Mouse (Mus musculus): Measurements from ENCODE around the gene Cx3cr1. TPM values are rescaled to one million over a fixed set of nuclear protein-coding genes. Genes with fewer than 3 reads are reported as not detected.

Cx3cr1 gene
- total RNA-seq, 2 experiments from 2014 or later, result 28.3 to 31.6 TPM

GRCm38 (mm10) chr9:120000761-120001160 is 68.9 kb downstream of the Cx3cr1 start:
- DNase-seq (ENCODE audit: low spot score in 2 of 2), result no peak

- DNase-seq (ENCODE audit: low spot score in 2 of 2), result peak in 1 of 2 experiments; percentile 14
These were observed 70.0 kb downstream of the Cx3cr1 start for GRCm38 (mm10) chr9:119999636-120000035.

- no peak for DNase-seq (ENCODE audit: low spot score in 2 of 2)
These were observed 70.9 kb downstream of the Cx3cr1 start for GRCm38 (mm10) chr9:119998776-119999175.

DNA sequence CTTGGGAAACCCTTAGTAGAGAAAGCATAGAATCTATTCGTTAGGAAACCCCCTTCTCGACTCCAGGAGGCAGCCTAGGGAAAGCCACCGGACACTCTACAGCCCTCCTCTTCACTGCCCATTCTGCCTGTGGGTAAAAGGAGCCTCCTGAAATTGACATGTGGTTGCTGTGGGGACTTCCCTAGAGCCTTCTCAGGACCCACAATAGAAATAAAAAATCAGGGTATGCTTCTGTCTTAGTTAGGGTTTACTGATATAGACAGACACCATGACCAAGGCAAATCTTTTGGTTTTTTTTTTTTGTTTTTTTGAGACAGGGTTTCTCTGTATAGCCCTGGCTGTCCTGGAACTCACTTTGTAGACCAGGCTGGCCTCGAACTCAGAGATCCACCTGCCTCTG is 73.6 kb downstream of the Cx3cr1 start:
- DNase-seq (ENCODE audit: low spot score in 2 of 2), result no peak

- no peak for DNase-seq (ENCODE audit: low spot score in 2 of 2)
These were observed 75.5 kb downstream of the Cx3cr1 start for GRCm38 (mm10) chr9:119994207-119994606.

- DNase-seq (ENCODE audit: low spot score in 2 of 2), result no peak
These were observed 76.4 kb downstream of the Cx3cr1 start for GRCm38 (mm10) chr9:119993092-119993844.

DNA sequence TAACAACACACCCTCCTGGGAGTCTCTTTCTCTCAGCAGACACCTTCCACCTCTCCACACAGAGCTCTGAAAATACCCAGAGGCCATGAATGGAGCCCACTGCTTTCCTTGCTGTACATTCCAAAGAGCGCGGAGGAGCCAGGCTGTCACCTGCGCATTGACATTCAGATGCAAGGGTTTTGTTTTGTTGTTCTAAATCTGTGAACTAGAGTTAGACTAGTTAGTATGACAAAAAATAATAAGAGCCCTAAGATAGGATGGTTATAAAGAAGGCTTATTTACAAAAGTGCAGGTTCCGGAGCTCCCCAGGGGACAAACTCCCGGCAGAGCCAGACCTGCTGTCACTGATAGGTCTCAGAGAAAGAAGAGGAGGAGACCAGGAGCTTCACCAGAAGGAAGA is 78.4 kb downstream of the Cx3cr1 start:
- no peak for DNase-seq (ENCODE audit: low spot score in 2 of 2)

- no peak for DNase-seq (ENCODE audit: low spot score in 2 of 2)
These were observed 81.4 kb downstream of the Cx3cr1 start for GRCm38 (mm10) chr9:119988304-119988703.

DNA sequence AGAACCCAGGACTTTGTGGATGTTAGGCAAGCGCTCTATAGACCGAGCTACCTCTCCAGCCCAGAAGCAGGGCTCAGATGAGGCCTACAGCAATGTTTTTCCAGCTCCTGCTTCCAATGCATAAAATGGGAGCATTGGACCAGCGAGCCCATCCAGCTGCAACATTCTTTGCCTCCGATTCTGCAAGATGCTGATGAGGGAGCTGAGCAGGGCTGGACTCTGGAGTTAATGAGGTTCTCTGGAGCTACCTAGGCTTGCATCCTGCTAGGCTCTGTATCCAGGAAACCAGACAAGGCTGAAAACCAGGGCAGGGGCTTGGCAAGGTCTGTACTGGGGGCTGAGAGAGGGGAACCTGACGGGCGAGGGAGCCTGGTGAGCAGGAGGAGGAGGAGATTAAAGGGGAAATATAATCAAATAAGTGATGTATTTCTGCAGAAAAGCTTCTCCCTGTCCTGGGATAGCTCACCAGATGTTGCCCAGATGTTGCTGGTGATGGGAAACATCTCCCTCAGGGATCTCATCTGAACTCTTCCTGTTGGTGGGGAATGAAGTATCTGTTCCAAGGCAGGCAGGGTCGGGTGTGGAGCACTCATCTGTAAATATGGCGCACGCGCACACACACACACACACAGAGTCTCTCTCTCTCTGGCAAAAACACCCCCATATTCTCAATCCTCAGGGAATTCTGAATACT is 83.7 kb downstream of the Cx3cr1 start:
- DNase-seq (ENCODE audit: low spot score in 2 of 2), result no peak

- DNase-seq (ENCODE audit: low spot score in 2 of 2), result peak in 1 of 2 experiments; percentile 17
These were observed 85.1 kb downstream of the Cx3cr1 start, which contains the start of gene Csrnp1 for GRCm38 (mm10) chr9:119984536-119985011. Gene Csrnp1, minus strand, starts transcription at chr9:119984658.

DNA sequence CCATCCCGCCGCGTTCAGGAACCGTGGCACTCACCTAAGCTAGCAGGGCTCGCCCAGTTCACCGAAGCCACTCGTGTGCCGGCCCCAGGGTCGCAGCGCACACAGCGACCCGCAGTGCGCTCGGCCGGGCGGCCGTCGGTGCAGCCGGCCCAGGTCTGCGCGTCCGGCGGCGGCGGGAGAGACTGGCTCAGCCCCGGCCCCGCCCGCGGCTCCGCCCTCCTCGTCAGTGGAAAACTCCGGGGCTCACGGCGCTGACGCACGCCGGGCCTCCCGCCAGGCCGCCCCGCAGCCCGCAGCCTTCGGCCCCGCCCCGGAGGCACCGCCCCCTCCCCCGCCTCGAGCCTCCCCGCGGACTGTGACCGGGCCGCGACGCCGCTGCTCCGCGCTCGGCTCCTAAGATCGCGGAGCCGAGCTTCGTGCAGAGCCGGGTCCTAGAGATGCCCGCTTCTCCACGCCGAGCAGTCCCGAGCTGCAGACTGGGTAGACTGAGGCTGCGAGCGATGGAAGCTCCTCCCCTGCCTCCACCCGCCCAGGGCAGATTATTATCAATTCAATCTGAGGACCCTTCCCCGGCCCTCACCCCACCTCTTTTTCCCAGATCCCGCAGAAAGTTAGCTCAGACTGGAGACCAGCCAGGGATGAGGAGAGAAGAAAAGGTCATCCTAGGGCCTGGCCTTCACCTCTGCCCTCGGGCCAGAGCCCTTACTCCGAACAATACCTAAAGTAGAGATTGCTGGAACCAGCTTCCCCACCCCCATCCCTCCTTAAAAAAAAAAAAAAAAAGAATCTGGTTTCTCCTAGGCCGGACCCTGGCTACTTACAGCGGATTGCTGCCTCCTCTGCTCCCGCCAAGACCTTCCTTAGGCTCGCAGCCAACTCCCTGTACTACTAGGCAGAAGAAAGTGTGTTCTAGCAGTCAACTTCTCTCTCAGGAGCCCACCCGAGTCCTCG is 85.8 kb downstream of the Cx3cr1 start:
- peak; percentile 80 to 89 for DNase-seq (ENCODE audit: low spot score in 2 of 2)

- peak; percentile 30 to 49 for DNase-seq (ENCODE audit: low spot score in 2 of 2)
These were observed 86.6 kb downstream of the Cx3cr1 start for GRCm38 (mm10) chr9:119982956-119983551.

- peak; percentile 50 to 66 for DNase-seq (ENCODE audit: low spot score in 2 of 2)
These were observed 87.4 kb downstream of the Cx3cr1 start for GRCm38 (mm10) chr9:119982241-119982811.

- peak; percentile 46 to 62 for DNase-seq (ENCODE audit: low spot score in 2 of 2)
These were observed 88.2 kb downstream of the Cx3cr1 start for GRCm38 (mm10) chr9:119981183-119982179.

DNA sequence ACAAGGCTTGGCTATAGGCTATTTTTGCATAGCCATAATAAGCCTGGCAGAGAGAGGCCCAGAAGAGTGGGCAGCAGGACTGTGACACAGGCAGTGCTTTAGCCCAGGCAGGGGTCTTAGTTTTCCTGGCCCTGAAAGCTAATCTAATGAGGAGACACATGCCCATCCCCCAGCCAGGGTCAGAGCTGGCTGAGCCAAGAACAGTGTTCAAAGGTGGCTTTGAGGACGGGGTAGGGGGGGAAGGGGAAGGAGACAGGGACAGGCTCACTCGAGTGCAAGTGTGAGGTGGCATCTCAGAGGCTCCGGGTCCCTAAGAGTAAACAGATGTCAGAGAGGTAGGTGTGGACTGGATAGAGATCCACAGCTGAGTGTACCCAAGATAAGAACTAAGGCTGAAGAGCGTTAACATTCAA is 88.9 kb downstream of the Cx3cr1 start:
- DNase-seq (ENCODE audit: low spot score in 2 of 2), result no peak

GRCm38 (mm10) chr9:119979749-119980148 is 89.9 kb downstream of the Cx3cr1 start:
- DNase-seq (ENCODE audit: low spot score in 2 of 2), result no peak

- DNase-seq (ENCODE audit: low spot score in 2 of 2), result peak in 1 of 2 experiments; percentile 35
These were observed 90.8 kb downstream of the Cx3cr1 start for GRCm38 (mm10) chr9:119978811-119979441.

- peak in 1 of 2 experiments; percentile 19 for DNase-seq (ENCODE audit: low spot score in 2 of 2)
These were observed 91.4 kb downstream of the Cx3cr1 start for GRCm38 (mm10) chr9:119978151-119978810.

Measured in layer of hippocampus, postnatal 10 days (tissue).